Mouse (Mus musculus): ENCODE results near the gene H2-Ab1.

DNA sequence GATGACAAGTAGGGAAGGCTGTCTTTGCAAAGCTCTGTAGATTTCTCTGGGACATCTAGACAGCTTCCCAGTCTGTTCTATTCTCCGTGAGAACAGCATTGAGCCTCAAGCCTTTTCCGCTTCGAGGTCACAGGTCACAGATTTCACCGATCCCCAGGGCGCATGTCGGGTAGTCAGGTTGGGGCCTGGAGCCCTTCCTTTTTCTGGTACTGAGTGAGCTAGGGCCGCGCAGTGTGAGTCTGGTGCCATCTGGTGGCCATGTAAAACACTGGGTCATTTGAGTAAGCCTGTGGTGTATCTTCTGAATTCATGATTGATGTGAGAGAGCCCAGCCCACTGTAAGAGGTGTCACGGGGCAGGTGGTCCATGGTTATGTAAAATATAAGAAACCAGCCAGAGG lies 22.6 kb upstream of the H2-Ab1 start:
- TF ChIP-seq EP300 (IDR thresholded peaks at IDR 0.05) (no peak), CTCF (IDR thresholded peaks at IDR 0.05) (peak; percentile 90)
